Mouse (Mus musculus) MN1 (cell line): ENCODE data around the gene Gphn.
A peak's percentile ranks its signal among the peaks of the same experiment; 100 is the strongest.

Source experiments
- DNase-seq: peaks from one replicate; pipeline ENCODE4 v3.0.0-alpha.2; 2016; ENCODE audit warnings: low spot score

Gene Gphn

GRCm38 (mm10) chr12:78225707-78226518, at the start of gene Gphn:
Gene Gphn (plus strand): TSS chr12:78226379.
- DNase-seq, result peak; percentile 95

GRCm38 (mm10) chr12:78181452-78181851, 44.7 kb upstream of the Gphn start:
- no peak for DNase-seq

GRCm38 (mm10) chr12:78193942-78194341, 32.2 kb upstream of the Gphn start, which contains the start of gene Gm6657:
Gene Gm6657 (plus strand): TSS chr12:78194242.
- no peak for DNase-seq

GRCm38 (mm10) chr12:78195368-78195767, 30.8 kb upstream of the Gphn start:
- DNase-seq, result no peak

GRCm38 (mm10) chr12:78203646-78204045, 22.5 kb upstream of the Gphn start:
- no peak for DNase-seq

GRCm38 (mm10) chr12:78205915-78206570, 20.1 kb upstream of the Gphn start:
- peak; percentile 84 for DNase-seq

GRCm38 (mm10) chr12:78206571-78206960, 19.6 kb upstream of the Gphn start:
- DNase-seq, result no peak

- no peak for DNase-seq
Measured at GRCm38 (mm10) chr12:78209856-78210255, 16.3 kb upstream of the Gphn start.

GRCm38 (mm10) chr12:78215490-78215889, 10.7 kb upstream of the Gphn start:
- no peak for DNase-seq

GRCm38 (mm10) chr12:78219191-78219825, 6.9 kb upstream of the Gphn start:
- no peak for DNase-seq

- DNase-seq, result peak; percentile 94
Measured at GRCm38 (mm10) chr12:78226519-78226875, 318 bp downstream of the Gphn start.

GRCm38 (mm10) chr12:78227021-78227932, 1.1 kb downstream of the Gphn start:
- DNase-seq, result peak; percentile 66

GRCm38 (mm10) chr12:78228139-78228538, 2.0 kb downstream of the Gphn start:
- DNase-seq, result no peak

GRCm38 (mm10) chr12:78232560-78232959, 6.4 kb downstream of the Gphn start:
- no peak for DNase-seq

- peak; percentile 65 for DNase-seq
Measured at GRCm38 (mm10) chr12:78248366-78248765, 22.2 kb downstream of the Gphn start.

GRCm38 (mm10) chr12:78249151-78249550, 23.0 kb downstream of the Gphn start:
- no peak for DNase-seq

- no peak for DNase-seq
Measured at GRCm38 (mm10) chr12:78277386-78277785, 51.2 kb downstream of the Gphn start.

GRCm38 (mm10) chr12:78290384-78290783, 64.2 kb downstream of the Gphn start:
- no peak for DNase-seq

GRCm38 (mm10) chr12:78298824-78299398, 72.7 kb downstream of the Gphn start:
- no peak for DNase-seq

- no peak for DNase-seq
Measured at GRCm38 (mm10) chr12:78315106-78315505, 88.9 kb downstream of the Gphn start.

GRCm38 (mm10) chr12:78327946-78328345, 101.8 kb downstream of the Gphn start:
- DNase-seq, result no peak
